Mouse (Mus musculus) left cerebral cortex, postnatal 25 days (tissue): Measurements from ENCODE around the gene Tbk1. TPM values are rescaled to one million over a fixed set of nuclear protein-coding genes. Genes with fewer than 3 reads are reported as not detected.

ENCODE experiments used
- DNase-seq, 2 experiments: peaks; one replicate each; pipeline ENCODE4 v3.0.0; 2022; ENCODE audit warnings: low spot score in 2 of 2, mixed read lengths in 1 of 2
- intact Hi-C: fragments of 180-260 bp; cut with DNase I; formaldehyde crosslinking; loops from one replicate; pipeline ENCODE4 v1.15.1; 2025
- total RNA-seq, 2 experiments: library from RNA; stranded (reverse); gene quantifications; 2 replicates each; pipeline ENCODE4 v1.2.3; 2021

The Tbk1 gene
- 10 to 100 TPM; 46.1 to 49.4 TPM for total RNA-seq

- peak; percentile 94 for DNase-seq
- intact Hi-C loops = loop anchor here (5.0 kb wide), 1 partner anchor 40 kb away; the partner anchor contains the start of gene Xpot
Observed at GRCm38 (mm10) chr10:121586675-121587370, at the start of gene Tbk1. Gene Tbk1, minus strand, starts transcription at chr10:121586787.

DNA sequence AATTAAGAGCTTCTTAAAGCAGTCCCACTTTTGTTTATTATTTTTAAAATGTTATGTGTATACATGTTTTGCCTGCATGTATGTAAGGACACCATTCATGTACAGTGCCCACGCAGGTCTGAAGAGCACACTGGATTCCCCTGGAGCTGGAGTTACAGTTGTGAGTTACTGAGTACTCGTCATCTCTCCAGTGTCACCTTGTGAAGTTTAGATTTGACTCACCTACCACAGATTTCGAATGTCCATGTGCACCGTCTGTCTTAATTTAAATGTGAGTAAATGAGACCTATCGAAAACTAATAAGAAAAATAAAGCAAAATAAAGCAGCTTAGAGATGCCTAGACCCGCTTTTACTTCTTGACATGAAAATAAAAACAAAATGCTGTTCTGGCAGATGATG lies 49.7 kb upstream of the Tbk1 start:
- intact Hi-C loops = no loop called here
- DNase-seq = no peak

DNA sequence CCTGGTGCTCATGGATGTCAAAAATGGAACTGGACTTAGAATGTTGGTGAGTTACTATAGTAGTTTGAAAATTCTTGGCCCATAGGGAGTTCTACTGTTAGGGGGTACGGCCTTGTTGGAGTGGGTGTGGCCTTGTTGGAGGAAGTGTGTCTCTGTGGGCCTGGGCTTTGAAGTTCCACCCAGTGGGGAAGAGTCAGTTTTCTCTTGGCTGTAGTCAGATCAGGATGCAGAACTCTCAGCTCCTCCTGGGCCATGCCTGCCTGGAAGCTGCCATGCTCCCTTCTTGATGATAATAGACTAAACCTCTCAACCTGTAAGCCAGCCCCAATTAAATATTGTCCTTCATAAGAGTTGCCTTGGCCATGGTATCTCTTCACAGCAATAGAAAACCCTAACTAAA lies 47.6 kb upstream of the Tbk1 start:
- DNase-seq = no peak
- intact Hi-C loops = no loop called here

- intact Hi-C loops = loop anchor here (5.0 kb wide), 2 partner anchors 41 to 109 kb away; partner anchors contain the start of genes BC048403 and Tbk1
- no peak for DNase-seq
Observed at GRCm38 (mm10) chr10:121628561-121629040, 42.0 kb upstream of the Tbk1 start.

GRCm38 (mm10) chr10:121627216-121627852 lies 40.7 kb upstream of the Tbk1 start:
- intact Hi-C loops = loop anchor here (5.0 kb wide), 2 partner anchors 40 to 110 kb away; partner anchors contain the start of genes BC048403 and Tbk1
- no peak for DNase-seq

DNA sequence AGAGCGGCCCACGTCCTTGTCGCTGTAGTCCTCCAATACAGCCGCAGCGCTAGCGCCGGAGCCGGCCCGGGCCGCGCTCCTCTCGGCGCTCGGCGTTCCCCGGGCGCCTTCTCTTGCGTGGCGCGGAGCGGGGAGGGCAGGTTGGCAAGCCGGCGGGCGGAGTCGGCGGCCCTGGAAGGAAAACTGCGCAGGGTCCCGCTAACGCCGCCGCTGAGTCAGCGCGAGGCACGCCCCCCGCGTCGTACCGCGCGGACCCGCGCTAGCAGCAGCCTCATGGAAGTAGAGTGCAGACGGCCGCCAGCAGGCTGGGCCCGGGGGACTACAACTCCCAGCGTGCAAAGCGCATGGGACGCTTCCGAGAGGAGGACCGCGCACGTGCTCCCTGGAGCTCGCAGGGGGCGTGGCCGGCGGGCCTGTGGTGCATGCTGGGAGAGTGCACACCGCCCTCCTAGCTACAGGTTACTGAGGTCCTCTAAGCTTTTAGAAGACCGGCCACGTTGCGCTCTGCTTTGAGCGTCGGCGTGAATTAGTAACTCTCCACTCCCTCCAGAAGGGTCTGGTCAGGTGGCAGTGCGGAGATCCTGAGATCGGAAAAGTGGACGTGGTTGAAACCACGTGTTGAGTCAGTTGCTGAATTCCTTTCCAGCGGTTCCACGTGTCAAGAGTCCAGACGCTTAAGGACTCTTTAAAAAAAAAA lies 39.7 kb upstream of the Tbk1 start, which contains the start of gene Xpot:
Gene Xpot (minus strand): TSS at position 147 of the 697 bp plus-strand sequence.
- DNase-seq = peak; percentile 99
- intact Hi-C loops = loop anchor here (5.0 kb wide), 2 partner anchors 39 to 111 kb away; partner anchors contain the start of genes BC048403 and Tbk1

DNA sequence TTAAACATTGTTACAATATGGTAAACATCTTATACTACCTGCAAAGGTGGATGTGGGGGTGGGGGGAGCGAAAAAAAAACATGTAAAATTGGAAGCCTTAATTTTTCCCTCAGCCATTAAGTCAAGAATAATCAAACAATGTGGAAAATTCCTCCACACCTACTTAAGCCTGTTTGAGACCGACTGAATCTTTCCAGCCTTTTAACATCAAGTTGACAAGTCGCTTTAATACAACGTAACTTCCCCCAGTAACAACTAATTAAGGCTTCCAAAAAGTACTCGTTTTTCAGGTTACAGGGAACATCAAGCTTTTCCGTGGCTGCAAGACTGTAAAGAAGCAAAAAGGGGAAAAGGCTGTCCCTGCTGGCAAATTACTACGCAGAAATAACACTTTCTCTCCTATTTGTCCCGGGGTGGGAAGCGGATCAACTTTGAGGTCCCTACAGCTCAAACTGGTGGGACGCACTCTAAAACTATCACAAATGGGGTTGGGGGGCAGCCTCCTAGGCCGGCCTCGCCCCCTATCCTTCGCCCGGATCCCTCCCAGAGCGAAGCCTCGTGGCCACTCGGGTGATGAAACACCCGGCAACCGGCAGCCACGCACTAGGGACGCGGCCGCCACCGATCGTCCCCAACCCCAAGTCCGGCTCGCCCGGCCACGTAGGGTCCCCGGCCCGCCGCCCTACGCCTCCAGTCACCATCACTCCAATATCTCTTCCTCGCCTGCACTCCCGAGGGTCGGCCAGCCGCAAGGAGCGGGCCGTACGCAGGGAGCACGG lies 39.0 kb upstream of the Tbk1 start:
- DNase-seq = no peak

GRCm38 (mm10) chr10:121625006-121625405 lies 38.4 kb upstream of the Tbk1 start:
- intact Hi-C loops = loop anchor here (5.0 kb wide), 2 partner anchors 38 to 112 kb away; partner anchors contain the start of genes BC048403 and Tbk1
- DNase-seq = no peak

More for the DNA sequence above, 39.0 kb upstream of the Tbk1 start:
- intact Hi-C loops = loop anchor here (5.0 kb wide), 2 partner anchors 38 to 112 kb away; partner anchors contain the start of genes BC048403 and Tbk1

- no peak for DNase-seq
- intact Hi-C loops = no loop called here
Observed at GRCm38 (mm10) chr10:121623670-121624069, 37.1 kb upstream of the Tbk1 start.

- DNase-seq = no peak
- intact Hi-C loops = no loop called here
Observed at GRCm38 (mm10) chr10:121622431-121622830, 35.8 kb upstream of the Tbk1 start.

DNA sequence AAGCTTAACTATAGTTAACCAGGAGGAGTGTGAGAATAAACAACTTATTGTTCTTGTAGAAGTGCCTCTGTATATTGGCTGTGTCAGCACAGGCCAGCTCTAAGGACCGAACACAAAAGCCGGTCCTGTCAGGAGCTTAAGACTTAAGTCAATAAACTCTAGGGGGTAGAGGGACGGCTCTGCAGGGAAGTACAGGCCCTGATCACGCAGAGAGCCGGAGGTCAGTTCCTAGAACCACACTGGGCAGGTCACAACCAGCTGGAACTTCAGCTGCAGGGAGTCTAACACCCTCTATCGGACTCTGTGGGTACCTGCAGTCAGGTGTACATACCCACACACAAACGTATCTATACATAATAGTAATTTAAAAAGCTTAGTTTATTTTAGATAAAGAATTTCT lies 29.3 kb upstream of the Tbk1 start:
- DNase-seq = no peak
- intact Hi-C loops = no loop called here

GRCm38 (mm10) chr10:121615146-121615870 lies 28.7 kb upstream of the Tbk1 start:
- DNase-seq = no peak
- intact Hi-C loops = no loop called here

GRCm38 (mm10) chr10:121613570-121613969 lies 27.0 kb upstream of the Tbk1 start:
- no peak for DNase-seq
- intact Hi-C loops = no loop called here

GRCm38 (mm10) chr10:121612448-121612847 lies 25.9 kb upstream of the Tbk1 start:
- intact Hi-C loops = no loop called here

GRCm38 (mm10) chr10:121611587-121611986 lies 25.0 kb upstream of the Tbk1 start:
- DNase-seq = no peak
- intact Hi-C loops = no loop called here

More at GRCm38 (mm10) chr10:121612448-121612847, 25.9 kb upstream of the Tbk1 start:
- no peak for DNase-seq

DNA sequence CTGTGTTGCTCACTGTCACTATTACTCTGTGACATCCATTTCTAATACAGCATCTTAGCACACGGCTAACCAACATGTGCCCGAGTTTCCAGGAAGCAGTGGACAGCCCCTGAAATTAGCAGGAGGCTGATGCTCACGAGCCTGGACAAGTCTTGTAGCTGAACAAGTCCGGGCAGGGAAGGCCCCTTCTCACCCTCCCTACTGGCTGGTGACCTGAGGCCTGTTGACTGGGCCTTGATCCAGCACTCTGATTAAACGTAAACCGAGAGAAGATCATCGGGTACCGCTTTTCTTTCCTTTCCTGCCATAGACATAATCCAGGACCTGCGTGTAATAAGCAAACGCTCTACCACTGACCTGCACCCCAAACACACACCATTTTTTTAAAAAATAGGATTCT lies 21.6 kb upstream of the Tbk1 start:
- intact Hi-C loops = no loop called here
- DNase-seq = no peak

GRCm38 (mm10) chr10:121604632-121605344 lies 18.2 kb upstream of the Tbk1 start:
- intact Hi-C loops = no loop called here
- DNase-seq = no peak

DNA sequence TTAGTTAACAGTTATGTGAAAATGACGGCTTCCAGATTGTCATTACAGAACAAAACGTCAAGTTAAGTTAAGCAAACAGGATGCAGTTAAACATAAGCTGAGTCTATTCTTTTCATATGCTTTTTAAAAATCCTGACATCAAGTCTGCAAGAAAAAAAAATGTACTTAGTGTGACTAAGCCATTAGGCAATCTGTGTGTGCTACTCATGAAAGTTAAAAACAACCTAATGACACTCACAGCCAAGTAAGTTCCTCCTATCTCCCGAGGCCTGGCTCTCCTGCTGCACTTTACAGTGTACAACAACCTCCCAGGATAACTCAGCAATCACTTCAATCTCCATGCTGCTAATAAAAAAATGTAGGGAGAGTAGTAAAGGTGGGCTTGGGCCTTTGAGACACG lies 17.0 kb upstream of the Tbk1 start:
- intact Hi-C loops = no loop called here
- no peak for DNase-seq
